Mouse (Mus musculus): Measurements from ENCODE around the gene Far2. TPM values are rescaled to one million over a fixed set of nuclear protein-coding genes. Genes with fewer than 3 reads are reported as not detected.
"Not testable (repeated sequence)": the region's sequence is repeated elsewhere in the genome, so short reads cannot be mapped to it uniquely, and the experiment has no call there.

Far2 gene
- polyA plus RNA-seq, 1 experiment from 2014 or later, result 3.7 TPM

DNA sequence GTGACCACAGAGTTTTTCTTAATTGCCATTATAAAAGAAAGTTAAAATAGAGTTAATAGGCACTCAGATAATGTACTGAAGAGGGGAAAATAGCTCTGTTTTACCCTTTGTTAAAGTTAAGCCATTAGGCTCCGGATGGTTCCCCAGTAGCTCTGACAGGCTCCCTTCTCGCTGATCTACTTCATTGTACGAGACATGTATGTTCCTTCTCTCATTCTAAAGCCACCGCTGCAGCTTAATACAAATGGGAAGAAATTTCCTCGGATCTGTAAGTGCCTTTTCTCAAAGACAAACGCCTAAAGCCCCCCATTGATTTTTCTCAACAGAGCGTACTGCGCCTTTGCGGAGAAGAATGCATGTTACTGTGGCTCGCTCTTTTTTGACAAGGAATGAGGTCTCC lies 85.3 kb downstream of the Far2 start:
- Histone ChIP-seq H3K9me3 (replicated peaks) (no peaks in the 10 kb centered on the region), H3K4me2 (replicated peaks) (no peak overlapping the region), H3K4me1 (no peaks in the 10 kb centered on the region; the same call in 1 of the 2 replicates), H3K27me3 (no peaks in the 10 kb centered on the region), H3K4me3 (no peak overlapping the region), H3K27ac (no peak overlapping the region), H3K36me3 (no peaks in the 10 kb centered on the region), H3K9ac (no peak overlapping the region)
- no peak for ATAC-seq (ENCODE audit: low FRiP score)
- WGBS, result 40% methylated on average over 10 of the region's 10 CpGs

DNA sequence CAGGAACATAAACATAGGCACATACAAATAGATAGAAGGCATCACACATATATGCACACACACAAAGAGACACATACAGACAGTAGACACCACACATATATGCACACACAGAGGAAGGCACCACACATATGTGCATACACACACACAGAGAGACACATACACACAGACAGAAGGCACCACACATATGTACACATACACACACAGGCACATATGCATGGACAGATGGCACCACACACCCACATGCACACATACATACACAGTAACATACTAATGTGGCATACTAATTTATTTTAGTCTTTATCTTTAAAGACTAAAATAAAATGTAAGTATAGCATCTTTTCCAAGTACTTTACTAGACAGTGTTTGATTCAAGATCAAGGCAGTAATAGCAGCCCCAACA lies 86.5 kb downstream of the Far2 start:
- Histone ChIP-seq H3K4me1 (no peaks in the 10 kb centered on the region; the same call in 1 of the 2 replicates), H3K36me3 (no peaks in the 10 kb centered on the region), H3K9me3 (replicated peaks) (no peaks in the 10 kb centered on the region), H3K4me2 (replicated peaks) (no peak overlapping the region), H3K27me3 (no peaks in the 10 kb centered on the region), H3K4me3 (no peak overlapping the region), H3K27ac (no peak overlapping the region), H3K9ac (no peak overlapping the region)
- ATAC-seq (ENCODE audit: low FRiP score), result no peak

DNA sequence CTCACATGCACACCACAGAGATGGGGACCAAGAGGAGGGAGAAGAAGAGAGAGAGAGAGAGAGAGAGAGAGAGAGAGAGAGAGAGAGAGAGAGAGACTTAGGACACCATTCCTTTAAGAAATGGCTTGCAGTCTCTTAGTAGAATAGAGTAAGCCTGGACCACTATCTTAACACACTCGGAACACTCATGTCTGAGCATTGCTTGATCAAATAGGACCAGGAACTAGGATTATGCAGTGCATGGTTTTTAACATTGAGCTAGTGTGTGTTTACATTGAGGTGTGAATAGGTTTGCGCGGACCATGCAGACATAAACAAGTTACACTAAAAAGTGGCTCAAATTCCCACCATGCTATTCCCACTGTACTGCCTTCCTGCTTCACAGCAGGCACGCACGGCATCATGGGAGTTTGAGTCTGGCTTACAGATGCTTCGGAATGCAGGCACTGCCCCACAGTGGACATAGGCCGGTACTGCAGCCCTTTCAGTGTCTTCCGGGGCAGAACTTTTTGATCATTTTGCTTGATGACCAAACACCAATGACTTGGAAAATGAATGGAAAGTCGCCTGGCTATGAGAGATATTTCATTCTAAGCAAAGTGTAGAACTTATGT lies 88.8 kb downstream of the Far2 start:
- no peak overlapping the region for H3K27ac ChIP-seq
- H3K36me3 ChIP-seq, result no peaks in the 10 kb centered on the region
- ATAC-seq (ENCODE audit: low FRiP score), result peak; percentile 84
- no peak overlapping the region for H3K9ac ChIP-seq
- WGBS, result 30% methylated on average over 9 of the region's 9 CpGs
- H3K9me3 ChIP-seq (replicated peaks), result no peaks in the 10 kb centered on the region
- no peaks in the 10 kb centered on the region; the same call in 1 of the 2 replicates for H3K4me1 ChIP-seq
- no peak overlapping the region for H3K4me2 ChIP-seq (replicated peaks)
- no peaks in the 10 kb centered on the region for H3K27me3 ChIP-seq
- H3K4me3 ChIP-seq, result no peak overlapping the region

DNA sequence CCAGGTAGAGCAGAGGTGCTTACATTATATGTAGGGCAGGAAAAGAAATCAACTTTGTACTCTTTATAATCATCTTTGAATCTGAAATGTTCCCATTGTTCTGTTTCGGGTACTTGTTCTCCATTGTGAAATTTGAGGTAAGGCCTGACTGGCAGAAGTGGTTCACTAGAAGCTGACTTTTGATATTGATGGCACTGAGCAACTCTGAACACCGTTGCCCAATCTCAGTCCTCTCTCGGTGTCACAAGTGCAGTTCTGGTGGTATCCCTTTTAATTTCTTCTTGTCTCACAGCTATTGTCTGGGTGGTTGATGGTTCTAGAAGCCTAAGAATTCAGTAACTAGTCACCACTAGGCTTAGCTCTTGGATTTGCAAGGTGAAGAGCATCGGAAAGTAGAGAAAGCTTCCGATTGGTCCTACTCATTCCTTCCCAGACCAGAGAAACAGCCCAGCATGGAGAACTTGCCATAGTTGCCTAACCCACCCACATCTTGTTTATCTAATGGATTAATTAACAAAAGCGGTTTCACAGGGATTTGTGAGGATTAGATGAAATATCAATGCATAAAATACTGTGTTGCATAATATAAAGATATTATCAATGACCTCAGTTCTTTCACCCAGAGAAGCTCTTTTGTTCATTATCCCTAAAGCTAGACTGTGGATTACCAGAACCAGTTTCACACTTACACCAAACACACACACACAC lies 92.4 kb downstream of the Far2 start:
- Histone ChIP-seq H3K9me3 (replicated peaks) (no peaks in the 10 kb centered on the region), H3K9ac (no peak overlapping the region), H3K36me3 (no peaks in the 10 kb centered on the region), H3K27me3 (no peaks in the 10 kb centered on the region), H3K4me2 (replicated peaks) (no peak overlapping the region), H3K4me3 (no peak overlapping the region), H3K27ac (no peak overlapping the region), H3K4me1 (no peaks in the 10 kb centered on the region; the same call in 1 of the 2 replicates)
- no peak for ATAC-seq (ENCODE audit: low FRiP score)
- 88% methylated on average over 6 of the region's 6 CpGs for WGBS

DNA sequence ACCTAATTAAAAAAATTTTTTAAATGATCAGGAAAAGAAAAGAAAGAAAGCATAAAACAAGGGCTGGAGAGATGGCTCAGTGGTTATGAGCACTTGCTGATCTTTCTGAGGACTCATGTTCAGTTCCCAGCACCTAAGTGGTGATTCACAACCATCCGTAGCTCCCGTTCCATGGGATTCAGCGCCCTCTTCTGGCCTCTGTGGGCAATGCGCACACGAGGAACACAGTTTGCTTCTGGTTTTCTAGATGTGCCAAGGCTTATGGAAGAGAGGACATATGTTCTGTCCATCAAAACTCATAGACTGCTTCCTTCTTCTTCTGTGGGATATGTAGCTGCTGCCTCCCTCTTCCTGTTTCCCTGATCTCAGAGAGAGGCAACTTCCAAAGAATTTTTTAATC lies 94.8 kb downstream of the Far2 start:
- Histone ChIP-seq H3K4me3 (no peak overlapping the region), H3K9ac (no peak overlapping the region), H3K27me3 (no peaks in the 10 kb centered on the region), H3K4me1 (no peaks in the 10 kb centered on the region), H3K36me3 (no peaks in the 10 kb centered on the region), H3K9me3 (replicated peaks) (no peaks in the 10 kb centered on the region), H3K4me2 (replicated peaks) (no peak overlapping the region), H3K27ac (no peak overlapping the region)
- ATAC-seq (ENCODE audit: low FRiP score), result no peak
- WGBS, result 79% methylated on average over 5 of the region's 5 CpGs

DNA sequence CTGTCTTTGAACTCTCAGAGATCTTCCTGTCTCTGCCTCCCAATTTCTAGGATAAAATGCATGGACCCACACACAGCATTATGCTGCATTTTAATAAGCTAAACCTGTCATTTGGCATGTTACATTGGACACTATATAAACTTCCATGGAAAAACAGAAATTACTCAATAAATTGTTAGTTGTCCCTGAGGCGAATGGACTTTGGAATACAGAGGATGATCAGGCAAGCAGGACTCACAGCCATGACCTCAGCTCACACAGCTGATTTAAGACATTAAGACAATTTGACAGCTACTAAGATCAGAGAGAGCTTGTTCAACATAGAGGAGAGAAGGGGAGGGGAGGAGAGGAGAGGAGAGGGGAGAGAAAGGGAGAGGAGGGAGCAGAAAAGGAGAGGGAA lies 95.4 kb downstream of the Far2 start:
- no peak overlapping the region for H3K4me3 ChIP-seq
- no peaks in the 10 kb centered on the region for H3K36me3 ChIP-seq
- no peaks in the 10 kb centered on the region for H3K27me3 ChIP-seq
- H3K9ac ChIP-seq, result no peak overlapping the region
- ATAC-seq (ENCODE audit: low FRiP score), result no peak
- H3K27ac ChIP-seq, result no peak overlapping the region
- no peaks in the 10 kb centered on the region for H3K4me1 ChIP-seq
- H3K4me2 ChIP-seq (replicated peaks), result no peak overlapping the region
- no peaks in the 10 kb centered on the region for H3K9me3 ChIP-seq (replicated peaks)
- WGBS, result 95% methylated on average over 1 of the region's 1 CpGs

DNA sequence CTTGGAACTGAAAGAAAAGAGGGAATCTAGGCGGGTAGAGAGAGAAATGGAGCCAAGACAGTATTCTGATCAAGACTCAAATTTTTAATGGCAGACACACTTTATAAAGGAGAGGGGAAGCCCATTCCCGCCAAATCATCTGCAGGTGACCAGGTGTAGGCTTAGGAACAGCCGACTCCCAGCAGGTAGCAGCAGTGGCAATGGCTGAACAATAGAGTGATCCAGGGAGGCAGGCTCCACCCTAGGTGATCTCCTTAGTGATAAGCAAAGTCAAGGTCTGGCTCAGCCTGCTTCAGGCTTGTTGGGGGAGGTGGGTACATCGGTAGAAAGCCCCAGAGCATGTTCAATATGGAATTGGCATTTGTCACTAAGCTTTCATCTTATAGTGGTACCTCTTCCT lies 105.2 kb downstream of the Far2 start:
- H3K27ac ChIP-seq; H3K9me3 ChIP-seq (replicated peaks); H3K4me1 ChIP-seq; ATAC-seq (ENCODE audit: low FRiP score); H3K4me3 ChIP-seq; H3K27me3 ChIP-seq; H3K9ac ChIP-seq; H3K36me3 ChIP-seq; H3K4me2 ChIP-seq (replicated peaks): not testable (repeated sequence)
- 54% methylated on average over 4 of the region's 4 CpGs for WGBS

DNA sequence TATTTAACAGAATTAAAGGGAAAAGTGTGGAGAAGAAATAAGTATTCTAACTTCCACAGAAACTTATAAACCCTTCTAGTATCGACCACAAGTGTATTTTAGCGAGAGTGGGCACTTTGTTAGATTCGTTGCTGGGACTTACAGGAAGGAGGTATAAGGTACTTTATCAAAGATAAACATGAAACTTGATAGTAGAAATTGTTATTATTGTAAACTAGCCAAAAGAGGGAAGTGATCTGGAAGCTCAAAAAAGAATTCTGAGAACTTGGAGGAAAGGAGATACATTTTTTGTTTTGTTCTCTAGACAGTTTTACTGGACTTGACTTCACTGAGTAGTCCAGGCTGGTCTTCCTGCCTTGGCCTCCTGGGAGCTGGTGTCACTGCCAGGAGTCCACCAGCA lies 125.8 kb downstream of the Far2 start:
- no peak overlapping the region for H3K4me3 ChIP-seq
- H3K36me3 ChIP-seq, result no peaks in the 10 kb centered on the region
- no peaks in the 10 kb centered on the region for H3K4me1 ChIP-seq
- H3K27me3 ChIP-seq, result no peaks in the 10 kb centered on the region
- no peaks in the 10 kb centered on the region for H3K9me3 ChIP-seq (replicated peaks)
- ATAC-seq (ENCODE audit: low FRiP score), result no peak
- H3K4me2 ChIP-seq (replicated peaks), result no peak overlapping the region
- 94% methylated on average over 3 of the region's 3 CpGs for WGBS
- no peak overlapping the region for H3K27ac ChIP-seq
- no peak overlapping the region for H3K9ac ChIP-seq

DNA sequence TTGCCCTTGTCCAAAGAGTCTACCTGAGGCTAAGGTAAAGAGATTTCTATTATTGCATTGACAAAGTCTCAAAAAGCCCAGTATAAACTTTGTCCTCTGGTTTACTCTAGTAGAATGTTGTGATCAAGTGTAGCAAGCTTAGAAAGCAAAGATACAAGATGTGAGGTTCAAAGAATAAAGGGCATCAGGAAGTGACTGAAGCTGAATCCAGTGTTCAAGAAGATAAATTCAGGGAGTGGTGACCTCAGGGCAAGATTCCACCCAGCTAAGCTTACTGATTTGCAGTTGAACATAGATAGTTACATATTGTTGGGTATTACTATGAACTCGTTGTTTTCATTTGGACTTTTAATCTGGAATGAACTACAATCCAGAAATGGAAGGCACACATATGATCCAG lies 138.6 kb downstream of the Far2 start:
- Histone ChIP-seq H3K4me2 (replicated peaks) (no peak overlapping the region), H3K9me3 (replicated peaks) (no peaks in the 10 kb centered on the region), H3K4me1 (no peaks in the 10 kb centered on the region), H3K9ac (no peak overlapping the region), H3K4me3 (no peak overlapping the region), H3K27ac (no peak overlapping the region), H3K36me3 (peaks cover 75% of the 10 kb centered on the region), H3K27me3 (no peaks in the 10 kb centered on the region)
- ATAC-seq (ENCODE audit: low FRiP score), result no peak
- 94% methylated on average over 1 of the region's 1 CpGs for WGBS

DNA sequence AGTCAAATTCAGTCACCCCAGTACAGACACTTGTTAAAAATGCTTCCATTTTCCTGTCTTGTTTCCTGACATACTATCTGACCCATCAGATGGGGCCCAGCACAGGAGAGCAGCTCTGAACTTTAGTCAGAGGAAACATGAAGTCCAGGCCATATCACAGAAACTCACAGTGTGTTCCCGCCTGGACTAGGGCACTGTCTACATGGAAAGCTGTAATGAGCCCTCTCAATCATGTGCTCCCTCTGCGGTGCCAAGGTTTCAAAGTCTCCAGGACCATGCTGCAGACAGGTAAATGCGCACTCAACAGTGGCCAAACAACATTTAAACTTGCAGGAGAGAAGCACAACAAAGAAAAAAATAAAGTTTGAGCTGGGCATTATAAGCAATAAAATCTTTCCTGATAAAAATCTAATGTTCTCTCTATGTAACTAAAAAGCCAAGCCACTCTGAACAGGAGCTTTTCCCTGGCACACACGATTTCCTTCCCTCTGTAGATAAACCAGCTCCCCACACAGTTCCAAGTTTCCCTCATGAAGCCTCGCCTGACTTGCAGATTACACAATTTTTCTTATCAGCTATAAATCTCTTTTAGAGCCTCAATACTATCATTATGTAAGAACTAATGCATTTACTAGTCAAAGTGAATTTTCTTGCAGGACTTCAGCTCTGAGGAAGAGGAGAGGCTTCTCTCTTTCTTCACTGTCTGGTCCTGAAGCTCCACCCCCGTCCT lies 147.1 kb downstream of the Far2 start:
- peaks cover 52% of the 10 kb centered on the region for H3K36me3 ChIP-seq
- H3K9ac ChIP-seq, result no peak overlapping the region
- no peak overlapping the region for H3K27ac ChIP-seq
- WGBS, result 91% methylated on average over 6 of the region's 6 CpGs
- no peaks in the 10 kb centered on the region for H3K4me1 ChIP-seq
- H3K4me2 ChIP-seq (replicated peaks), result no peak overlapping the region
- no peak overlapping the region for H3K4me3 ChIP-seq
- H3K9me3 ChIP-seq (replicated peaks), result no peaks in the 10 kb centered on the region
- ATAC-seq (ENCODE audit: low FRiP score), result no peak
- H3K27me3 ChIP-seq, result no peaks in the 10 kb centered on the region

DNA sequence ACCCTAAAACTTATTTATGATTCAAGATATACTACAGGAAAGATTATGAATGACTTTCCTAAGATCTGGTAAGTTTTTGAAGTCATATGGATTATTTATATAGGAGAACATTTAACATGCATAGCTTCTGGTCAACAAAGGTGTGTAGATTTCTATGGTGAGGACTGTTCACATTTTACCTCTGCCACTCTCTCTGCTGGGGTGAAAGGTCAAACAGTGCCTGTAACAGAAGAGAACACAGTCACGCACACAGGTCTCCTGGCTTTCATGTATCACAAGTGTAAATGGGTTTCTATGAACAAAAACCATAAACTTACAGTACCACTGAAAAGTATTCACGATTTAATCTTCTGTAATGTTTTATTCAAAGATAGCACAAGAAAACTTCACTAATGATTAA lies 152.1 kb downstream of the Far2 start:
- Histone ChIP-seq H3K27me3 (no peaks in the 10 kb centered on the region), H3K9me3 (replicated peaks) (no peaks in the 10 kb centered on the region), H3K9ac (no peak overlapping the region), H3K4me3 (no peak overlapping the region), H3K4me1 (no peaks in the 10 kb centered on the region), H3K36me3 (peaks cover 62% of the 10 kb centered on the region), H3K4me2 (replicated peaks) (no peak overlapping the region), H3K27ac (no peak overlapping the region)
- WGBS, result 96% methylated on average over 2 of the region's 2 CpGs
- ATAC-seq (ENCODE audit: low FRiP score), result no peak

DNA sequence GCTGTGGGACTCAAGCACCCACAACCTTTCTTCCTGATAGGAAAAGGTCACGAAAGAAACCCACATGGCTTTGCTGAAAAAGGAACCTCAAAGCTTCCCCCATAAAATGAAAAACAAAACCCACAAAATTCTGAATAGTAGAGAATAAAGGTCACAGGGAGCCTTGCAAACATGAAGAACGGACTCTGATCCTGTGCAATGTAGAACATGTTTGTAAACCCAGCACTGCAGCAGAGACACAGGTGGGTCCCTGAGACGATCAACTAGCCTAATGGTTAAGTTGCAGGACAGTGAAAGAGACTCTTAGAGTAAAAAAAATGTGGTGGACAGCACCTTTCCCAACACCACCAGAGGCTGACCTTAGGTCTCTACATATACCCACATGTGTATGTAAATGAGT lies 152.7 kb downstream of the Far2 start:
- no peak for ATAC-seq (ENCODE audit: low FRiP score)
- Histone ChIP-seq H3K27ac (no peak overlapping the region), H3K9me3 (replicated peaks) (no peaks in the 10 kb centered on the region), H3K4me2 (replicated peaks) (no peak overlapping the region), H3K4me1 (no peaks in the 10 kb centered on the region), H3K9ac (no peak overlapping the region), H3K36me3 (peaks cover 58% of the 10 kb centered on the region), H3K27me3 (no peaks in the 10 kb centered on the region), H3K4me3 (no peak overlapping the region)
- 92% methylated on average over 3 of the region's 3 CpGs for WGBS

DNA sequence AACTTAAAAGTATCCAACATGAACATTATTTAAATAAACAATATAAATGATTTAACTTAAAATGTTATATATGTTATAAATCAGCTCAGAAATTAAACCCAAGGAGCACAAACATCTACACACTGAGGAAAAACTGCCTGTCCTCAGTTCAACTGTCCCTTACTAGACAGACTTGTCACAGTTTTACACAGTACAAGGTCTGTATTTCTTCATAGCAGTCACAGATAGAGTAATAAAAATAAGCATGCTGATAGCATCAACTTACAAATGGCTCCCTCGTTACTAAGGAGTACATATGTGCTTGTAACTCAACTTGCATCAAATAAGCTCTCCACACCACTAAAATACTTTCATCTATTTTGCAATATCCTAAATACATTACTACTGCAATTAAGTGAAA lies 158.1 kb downstream of the Far2 start:
- WGBS, result 95% methylated on average over 1 of the region's 1 CpGs
- Histone ChIP-seq H3K9me3 (replicated peaks) (no peaks in the 10 kb centered on the region), H3K4me3 (no peak overlapping the region), H3K27me3 (no peaks in the 10 kb centered on the region), H3K9ac (no peak overlapping the region), H3K4me1 (no peaks in the 10 kb centered on the region), H3K36me3 (peaks cover 41% of the 10 kb centered on the region), H3K27ac (no peak overlapping the region), H3K4me2 (replicated peaks) (no peak overlapping the region)
- no peak for ATAC-seq (ENCODE audit: low FRiP score)
